Mouse (Mus musculus) midbrain, embryonic 15.5 days (tissue): ENCODE measurements around the gene Pappa. TPM values are rescaled to one million over a fixed set of nuclear protein-coding genes. Genes with fewer than 3 reads are reported as not detected.

Experiments used
- ATAC-seq: fragments of 200-750 bp; cut with Nextera tagmentation; replicated peaks from 2 replicates; pipeline ENCODE4 v1.8.0; 2017; ENCODE audit warnings: moderate TSS enrichment
- H3K27ac ChIP-seq: fragments of 300-500 bp; sonication (generic); 2 replicates; pipeline ENCODE4 v1.5.1; 2015; ENCODE audit warnings: mild to moderate bottlenecking, inconsistent platforms
- H3K27me3 ChIP-seq: fragments of 300-500 bp; sonication (generic); replicated peaks from 2 replicates; pipeline ENCODE4 v1.6.1; 2015; ENCODE audit warnings: inconsistent platforms
- H3K36me3 ChIP-seq: fragments of 300-500 bp; sonication (generic); replicated peaks from 2 replicates; pipeline ENCODE4 v1.6.1; 2015; ENCODE audit warnings: inconsistent platforms
- H3K4me1 ChIP-seq: fragments of 300-500 bp; sonication (generic); 2 replicates; pipeline ENCODE4 v1.6.1; 2015; ENCODE audit warnings: inconsistent platforms
- H3K4me2 ChIP-seq: fragments of 300-500 bp; sonication (generic); 2 replicates; pipeline ENCODE4 v1.6.1; 2015; ENCODE audit warnings: inconsistent platforms, mild to moderate bottlenecking, moderate library complexity
- H3K4me3 ChIP-seq: fragments of 300-500 bp; sonication (generic); 2 replicates; pipeline ENCODE4 v1.5.1; 2015; ENCODE audit warnings: mild to moderate bottlenecking, inconsistent platforms
- H3K9ac ChIP-seq: fragments of 300-500 bp; sonication (generic); 2 replicates; pipeline ENCODE4 v1.6.1; 2015; ENCODE audit warnings: mild to moderate bottlenecking, inconsistent platforms
- H3K9me3 ChIP-seq: fragments of 300-500 bp; sonication (generic); 2 replicates; pipeline ENCODE4 v1.6.1; 2016; ENCODE audit warnings: inconsistent platforms
- WGBS: fragments of 180-500 bp; shearing (Covaris S2); methylation state at CpG from one replicate; pipeline ENCODE4 v1.1.7; 2015; ENCODE audit warnings: mixed read lengths; 5-methylcytosine and 5-hydroxymethylcytosine counted together
- polyA plus RNA-seq: library from polyadenylated mRNA; unstranded; fragments of >200 nt; fragmentation: Nextera tagmentation; extraction: Ambion mirVana; gene quantifications from 2 replicates; pipeline ENCODE4 v1.2.1, GENCODE M21; 2015

Pappa gene
- polyA plus RNA-seq, 1 experiment from 2014 or later: 0.92 TPM

- no peaks in the 10 kb centered on the region for H3K36me3 ChIP-seq
- no peaks in the 10 kb centered on the region for H3K9me3 ChIP-seq
- no peak overlapping the region for H3K27ac ChIP-seq
- H3K27me3 ChIP-seq: no peaks in the 10 kb centered on the region
- WGBS: 76% methylated on average over 10 of the region's 10 CpGs
- H3K9ac ChIP-seq: no peak overlapping the region
- H3K4me1 ChIP-seq: no peaks in the 10 kb centered on the region
- H3K4me3 ChIP-seq: no peak overlapping the region
- H3K4me2 ChIP-seq: no peak overlapping the region
- no peak for ATAC-seq
Measured at GRCm38 (mm10) chr4:65317877-65318525, 194.0 kb downstream of the Pappa start.

GRCm38 (mm10) chr4:65321340-65321739 lies 197.4 kb downstream of the Pappa start:
- no peaks in the 10 kb centered on the region for H3K4me1 ChIP-seq
- H3K27ac ChIP-seq: no peak overlapping the region
- H3K9ac ChIP-seq: no peak overlapping the region
- 93% methylated on average over 4 of the region's 4 CpGs for WGBS
- no peaks in the 10 kb centered on the region for H3K9me3 ChIP-seq
- H3K27me3 ChIP-seq: no peaks in the 10 kb centered on the region
- H3K36me3 ChIP-seq: no peaks in the 10 kb centered on the region
- H3K4me2 ChIP-seq: no peak overlapping the region
- no peak for ATAC-seq
- no peak overlapping the region for H3K4me3 ChIP-seq

- Histone ChIP-seq H3K27me3 (no peaks in the 10 kb centered on the region), H3K4me1 (no peaks in the 10 kb centered on the region), H3K4me2 (no peak overlapping the region), H3K9me3 (no peaks in the 10 kb centered on the region), H3K4me3 (no peak overlapping the region), H3K36me3 (no peaks in the 10 kb centered on the region), H3K27ac (no peak overlapping the region), H3K9ac (no peak overlapping the region)
- 85% methylated on average over 1 of the region's 1 CpGs for WGBS
- no peak for ATAC-seq
Measured at GRCm38 (mm10) chr4:65321959-65322358, 198.0 kb downstream of the Pappa start.

GRCm38 (mm10) chr4:65325816-65326215 lies 201.8 kb downstream of the Pappa start:
- Histone ChIP-seq H3K4me1 (no peaks in the 10 kb centered on the region), H3K9ac (no peak overlapping the region), H3K9me3 (no peaks in the 10 kb centered on the region), H3K27me3 (no peaks in the 10 kb centered on the region), H3K4me3 (no peak overlapping the region), H3K36me3 (no peaks in the 10 kb centered on the region), H3K4me2 (no peak overlapping the region), H3K27ac (no peak overlapping the region)
- ATAC-seq: no peak
- whole genome bisulfite sequencing: 94% methylated on average over 2 of the region's 2 CpGs

GRCm38 (mm10) chr4:65328486-65329308 lies 204.7 kb downstream of the Pappa start:
- H3K9me3 ChIP-seq: no peaks in the 10 kb centered on the region
- no peak overlapping the region for H3K4me2 ChIP-seq
- H3K27ac ChIP-seq: no peak overlapping the region
- no peak overlapping the region for H3K4me3 ChIP-seq
- no peaks in the 10 kb centered on the region for H3K4me1 ChIP-seq
- no peak overlapping the region for H3K9ac ChIP-seq
- H3K36me3 ChIP-seq: no peaks in the 10 kb centered on the region
- 64% methylated on average over 9 of the region's 9 CpGs for WGBS
- ATAC-seq: no peak; the same call in 1 of the 2 replicates
- H3K27me3 ChIP-seq: no peaks in the 10 kb centered on the region

- Histone ChIP-seq H3K4me3 (no peak overlapping the region), H3K9me3 (no peaks in the 10 kb centered on the region), H3K9ac (no peak overlapping the region), H3K4me1 (no peaks in the 10 kb centered on the region), H3K36me3 (no peaks in the 10 kb centered on the region), H3K27ac (no peak overlapping the region), H3K27me3 (no peaks in the 10 kb centered on the region), H3K4me2 (no peak overlapping the region)
- WGBS: 39% methylated on average over 1 of the region's 1 CpGs
- ATAC-seq: no peak; the same call in 1 of the 2 replicates
Measured at GRCm38 (mm10) chr4:65333718-65334117, 209.7 kb downstream of the Pappa start.

GRCm38 (mm10) chr4:65341766-65342165 lies 217.8 kb downstream of the Pappa start:
- Histone ChIP-seq H3K36me3 (no peaks in the 10 kb centered on the region), H3K4me3 (no peak overlapping the region), H3K9ac (no peak overlapping the region), H3K27me3 (no peaks in the 10 kb centered on the region), H3K27ac (no peak overlapping the region), H3K4me1 (no peaks in the 10 kb centered on the region), H3K9me3 (no peaks in the 10 kb centered on the region), H3K4me2 (no peak overlapping the region)
- WGBS: 89% methylated on average over 3 of the region's 3 CpGs
- ATAC-seq: no peak

GRCm38 (mm10) chr4:65350521-65350920 lies 226.5 kb downstream of the Pappa start:
- Histone ChIP-seq H3K4me1 (no peaks in the 10 kb centered on the region), H3K27ac (no peak overlapping the region), H3K9me3 (no peaks in the 10 kb centered on the region), H3K9ac (no peak overlapping the region), H3K36me3 (no peaks in the 10 kb centered on the region), H3K4me2 (no peak overlapping the region), H3K4me3 (no peak overlapping the region), H3K27me3 (no peaks in the 10 kb centered on the region)
- WGBS: 77% methylated on average over 7 of the region's 7 CpGs
- ATAC-seq: no peak

- H3K4me3 ChIP-seq: no peak overlapping the region
- no peaks in the 10 kb centered on the region for H3K27me3 ChIP-seq
- WGBS: 61% methylated on average over 4 of the region's 4 CpGs
- H3K9ac ChIP-seq: no peak overlapping the region
- no peak overlapping the region for H3K4me2 ChIP-seq
- no peaks in the 10 kb centered on the region for H3K9me3 ChIP-seq
- no peak overlapping the region for H3K27ac ChIP-seq
- no peak for ATAC-seq
- H3K36me3 ChIP-seq: no peaks in the 10 kb centered on the region
- H3K4me1 ChIP-seq: no peaks in the 10 kb centered on the region
Measured at GRCm38 (mm10) chr4:65354580-65354979, 230.6 kb downstream of the Pappa start.

GRCm38 (mm10) chr4:65367135-65367534 lies 243.2 kb downstream of the Pappa start:
- Histone ChIP-seq H3K4me2 (no peak overlapping the region), H3K9ac (no peak overlapping the region), H3K27me3 (no peaks in the 10 kb centered on the region), H3K27ac (no peak overlapping the region), H3K36me3 (no peaks in the 10 kb centered on the region), H3K4me3 (no peak overlapping the region), H3K9me3 (no peaks in the 10 kb centered on the region), H3K4me1 (no peaks in the 10 kb centered on the region)
- ATAC-seq: no peak

- H3K27ac ChIP-seq: no peak overlapping the region
- WGBS: 96% methylated on average over 3 of the region's 3 CpGs
Measured at GRCm38 (mm10) chr4:65372731-65373130, 248.8 kb downstream of the Pappa start.

GRCm38 (mm10) chr4:65373841-65374240 lies 249.9 kb downstream of the Pappa start:
- Histone ChIP-seq H3K36me3 (no peaks in the 10 kb centered on the region), H3K9me3 (no peaks in the 10 kb centered on the region), H3K27me3 (no peaks in the 10 kb centered on the region), H3K4me3 (no peak overlapping the region), H3K9ac (no peak overlapping the region), H3K4me2 (no peak overlapping the region), H3K27ac (no peak overlapping the region), H3K4me1 (no peaks in the 10 kb centered on the region)
- WGBS: 46% methylated on average over 1 of the region's 1 CpGs
- no peak for ATAC-seq

More at GRCm38 (mm10) chr4:65372731-65373130, 248.8 kb downstream of the Pappa start:
- Histone ChIP-seq H3K9me3 (no peaks in the 10 kb centered on the region), H3K4me3 (no peak overlapping the region), H3K4me1 (no peaks in the 10 kb centered on the region), H3K4me2 (no peak overlapping the region), H3K9ac (no peak overlapping the region), H3K36me3 (no peaks in the 10 kb centered on the region), H3K27me3 (no peaks in the 10 kb centered on the region)
- no peak for ATAC-seq

- no peaks in the 10 kb centered on the region for H3K36me3 ChIP-seq
- H3K27me3 ChIP-seq: no peaks in the 10 kb centered on the region
- H3K27ac ChIP-seq: no peak overlapping the region
- no peak overlapping the region for H3K4me2 ChIP-seq
- no peak overlapping the region for H3K4me3 ChIP-seq
- WGBS: 89% methylated on average over 2 of the region's 2 CpGs
- ATAC-seq: no peak
- no peaks in the 10 kb centered on the region for H3K4me1 ChIP-seq
- no peaks in the 10 kb centered on the region for H3K9me3 ChIP-seq
- no peak overlapping the region for H3K9ac ChIP-seq
Measured at GRCm38 (mm10) chr4:65376571-65376970, 252.6 kb downstream of the Pappa start.
